Mouse (Mus musculus) lung, adult 2 months (tissue): ENCODE results near the gene Gm11077.

Experiments
- CTCF ChIP-seq: fragments of 200-500 bp; IDR thresholded peaks from 2 replicates; pipeline ENCODE4 v1.5.1; 2011; ENCODE audit warnings: mild to moderate bottlenecking, low read length, control low read depth; ENCODE audit not compliant: insufficient read depth
- POLR2A ChIP-seq: fragments of 200-500 bp; IDR thresholded peaks from 2 replicates; pipeline ENCODE4 v1.6.1; 2011; ENCODE audit warnings: low read depth, mild to moderate bottlenecking, control low read depth, low read length, borderline replicate concordance; ENCODE audit errors: extremely low read depth

DNA sequence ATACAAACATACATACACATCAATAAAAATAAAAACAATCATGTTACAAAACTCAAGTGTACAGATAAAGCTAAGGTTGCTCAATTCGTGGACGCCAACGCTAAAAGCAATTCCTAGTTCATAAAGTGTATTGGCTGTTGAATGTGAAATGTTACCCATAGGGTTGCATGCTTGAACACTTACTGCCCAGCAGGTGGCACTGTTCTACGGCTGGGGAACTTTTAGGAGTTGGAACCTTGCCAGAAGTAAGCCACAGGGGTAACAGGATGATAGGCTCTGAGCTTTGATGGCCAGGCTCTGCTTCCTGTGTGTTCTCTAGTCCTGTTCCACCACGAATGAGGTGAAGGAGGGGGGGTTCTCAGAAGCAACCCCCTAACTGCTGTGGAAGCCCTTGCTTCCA lies at the start of gene Gm11077:
- no peak for TF ChIP-seq CTCF
- no peak for TF ChIP-seq POLR2A
